Mouse (Mus musculus) midbrain, embryonic 16.5 days (tissue): ENCODE results near the gene Madcam1. TPM values are rescaled to one million over a fixed set of nuclear protein-coding genes. Genes with fewer than 3 reads are reported as not detected.

Experiments
- ATAC-seq: fragments of 200-750 bp; cut with Nextera tagmentation; 2 replicates; pipeline ENCODE4 v1.8.0; 2017; ENCODE audit warnings: moderate TSS enrichment
- H3K27ac ChIP-seq: fragments of 300-500 bp; sonication (generic); 2 replicates; pipeline ENCODE4 v1.5.1; 2014; ENCODE audit warnings: mild to moderate bottlenecking, low read length, mixed read lengths
- H3K27me3 ChIP-seq: fragments of 300-500 bp; sonication (generic); 2 replicates; pipeline ENCODE4 v1.6.1; 2014; ENCODE audit warnings: low read depth, low read length, mixed read lengths; ENCODE audit not compliant: control insufficient read depth, insufficient read depth
- H3K36me3 ChIP-seq: fragments of 300-500 bp; sonication (generic); 2 replicates; pipeline ENCODE4 v1.6.1; 2014; ENCODE audit warnings: mild to moderate bottlenecking, low read length, moderate library complexity, mixed read lengths; ENCODE audit not compliant: control insufficient read depth, insufficient read depth
- H3K4me1 ChIP-seq: fragments of 300-500 bp; sonication (generic); 2 replicates; pipeline ENCODE4 v1.6.1; 2014; ENCODE audit warnings: mild to moderate bottlenecking, low read length, mixed read lengths; ENCODE audit not compliant: control insufficient read depth, insufficient read depth
- H3K4me2 ChIP-seq: fragments of 300-500 bp; sonication (generic); 2 replicates; pipeline ENCODE4 v1.6.1; 2014; ENCODE audit warnings: mild to moderate bottlenecking, low read length, mixed read lengths
- H3K4me3 ChIP-seq: fragments of 300-500 bp; sonication (generic); 2 replicates; pipeline ENCODE4 v1.5.1; 2014; ENCODE audit warnings: low read depth, mild to moderate bottlenecking, low read length, moderate library complexity, mixed read lengths
- H3K9ac ChIP-seq: fragments of 300-500 bp; sonication (generic); 2 replicates; pipeline ENCODE4 v1.6.1; 2014; ENCODE audit warnings: low read depth, low read length, mixed read lengths
- H3K9me3 ChIP-seq: fragments of 300-500 bp; sonication (generic); replicated peaks from 2 replicates; pipeline ENCODE4 v1.6.1; 2014; ENCODE audit warnings: mild to moderate bottlenecking, low read length, mixed read lengths; ENCODE audit not compliant: control insufficient read depth, poor library complexity, severe bottlenecking
- WGBS: fragments of 180-500 bp; shearing (Covaris S2); extraction: QIAGEN DNeasy Blood & Tissue Kit; methylation state at CpG from one replicate; pipeline ENCODE4 v1.1.7; 2014; 5-methylcytosine and 5-hydroxymethylcytosine counted together
- polyA plus RNA-seq: library from polyadenylated mRNA; unstranded; fragments of >200 nt; fragmentation: Nextera tagmentation; extraction: Ambion mirVana; gene quantifications from 2 replicates; pipeline ENCODE4 v1.2.1, GENCODE M21; 2015

Madcam1 gene
- polyA plus RNA-seq, 1 experiment from 2014 or later: 0.69 TPM

DNA sequence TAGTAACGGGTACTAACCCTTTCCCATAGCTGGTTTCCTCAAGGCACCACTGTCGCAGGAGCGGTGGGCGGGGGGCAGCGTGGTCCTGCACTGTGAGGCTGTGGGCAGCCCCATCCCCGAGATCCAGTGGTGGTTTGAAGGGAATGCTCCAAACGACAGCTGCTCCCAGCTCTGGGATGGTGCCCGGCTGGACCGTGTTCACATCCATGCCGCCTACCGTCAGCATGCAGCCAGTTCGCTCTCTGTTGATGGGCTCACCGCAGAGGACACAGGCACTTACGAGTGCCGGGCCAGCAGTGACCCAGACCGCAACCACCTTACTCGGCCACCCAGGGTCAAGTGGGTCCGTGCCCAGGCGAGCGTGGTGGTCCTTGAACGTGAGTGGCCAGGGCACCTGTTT lies 44.3 kb downstream of the Madcam1 start:
- Histone ChIP-seq H3K27ac (no peak overlapping the region), H3K9ac (no peak overlapping the region), H3K4me1 (peaks cover 30% of the 10 kb centered on the region), H3K4me2 (0 out of 2 replicates have a peak overlapping the region, but pooled peaks have one; percentile 3), H3K4me3 (no peak overlapping the region), H3K9me3 (no peaks in the 10 kb centered on the region), H3K27me3 (no peaks in the 10 kb centered on the region), H3K36me3 (peaks cover 16% of the 10 kb centered on the region; the same call in 1 of the 2 replicates)
- WGBS: 90% methylated on average over 21 of the region's 21 CpGs
- ATAC-seq: no peak

DNA sequence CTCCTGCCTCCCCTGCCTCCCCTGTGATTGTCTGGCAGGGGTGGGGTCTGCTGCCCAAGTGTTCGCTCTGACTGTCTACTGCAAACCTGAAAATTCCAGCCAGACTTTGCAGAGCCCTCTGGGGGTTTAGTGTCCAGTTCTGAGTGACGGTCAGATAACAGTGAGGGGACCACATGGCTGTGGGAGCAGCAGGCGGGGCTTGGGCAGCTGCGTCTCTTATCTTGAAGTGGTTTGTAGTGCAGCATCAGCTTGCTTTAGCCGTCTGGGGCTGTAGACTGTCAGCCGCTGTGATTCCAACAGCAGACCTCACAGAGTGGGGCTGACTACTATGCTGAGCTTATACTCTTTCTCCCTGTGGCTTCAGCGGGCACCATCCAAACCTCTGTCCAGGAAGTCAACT lies 44.9 kb downstream of the Madcam1 start:
- peaks cover 16% of the 10 kb centered on the region; the same call in 1 of the 2 replicates for H3K36me3 ChIP-seq
- no peaks in the 10 kb centered on the region for H3K27me3 ChIP-seq
- no peak overlapping the region for H3K4me2 ChIP-seq
- no peak overlapping the region for H3K4me3 ChIP-seq
- ATAC-seq: no peak
- H3K9me3 ChIP-seq: no peaks in the 10 kb centered on the region
- peaks cover 30% of the 10 kb centered on the region for H3K4me1 ChIP-seq
- no peak overlapping the region for H3K27ac ChIP-seq
- no peak overlapping the region for H3K9ac ChIP-seq
- WGBS: 84% methylated on average over 7 of the region's 7 CpGs

DNA sequence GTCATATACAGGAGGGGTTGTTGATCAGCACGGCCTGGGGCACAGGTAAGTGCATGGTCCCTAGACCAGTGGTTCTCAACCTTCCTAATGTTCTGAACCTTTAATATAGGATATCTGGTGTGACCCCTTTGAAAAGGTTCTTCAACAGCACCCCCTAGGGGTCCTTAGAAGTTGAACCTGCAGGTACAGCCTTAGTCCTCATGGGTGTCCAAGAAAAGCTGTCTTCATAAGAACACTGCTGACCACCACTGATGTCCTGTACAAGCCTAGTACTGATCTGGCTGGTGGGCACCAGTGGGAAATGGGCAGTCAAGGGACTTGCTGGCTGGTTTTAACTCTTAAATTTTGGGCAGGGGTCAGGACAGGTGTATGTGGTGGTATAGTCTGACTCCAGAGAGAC lies 47.7 kb downstream of the Madcam1 start:
- WGBS: 86% methylated on average over 1 of the region's 1 CpGs
- H3K36me3 ChIP-seq: peaks cover 16% of the 10 kb centered on the region; the same call in 1 of the 2 replicates
- H3K27me3 ChIP-seq: peaks cover 8% of the 10 kb centered on the region; the same call in 1 of the 2 replicates
- no peak overlapping the region for H3K27ac ChIP-seq
- peaks cover 13% of the 10 kb centered on the region for H3K4me1 ChIP-seq
- H3K4me2 ChIP-seq: no peak overlapping the region
- H3K9me3 ChIP-seq: no peaks in the 10 kb centered on the region
- H3K9ac ChIP-seq: no peak overlapping the region
- H3K4me3 ChIP-seq: no peak overlapping the region
- no peak for ATAC-seq

GRCm38 (mm10) chr10:79712499-79713126 lies 48.3 kb downstream of the Madcam1 start:
- Histone ChIP-seq H3K4me2 (no peak overlapping the region), H3K27me3 (peaks cover 12% of the 10 kb centered on the region), H3K9ac (no peak overlapping the region), H3K27ac (no peak overlapping the region), H3K4me3 (no peak overlapping the region), H3K4me1 (peaks cover 11% of the 10 kb centered on the region), H3K9me3 (no peaks in the 10 kb centered on the region), H3K36me3 (peaks cover 16% of the 10 kb centered on the region; the same call in 1 of the 2 replicates)
- WGBS: 20% methylated on average over 4 of the region's 6 CpGs
- no peak for ATAC-seq

GRCm38 (mm10) chr10:79713163-79713562 lies 48.8 kb downstream of the Madcam1 start:
- peaks cover 16% of the 10 kb centered on the region; the same call in 1 of the 2 replicates for H3K36me3 ChIP-seq
- peaks cover 17% of the 10 kb centered on the region for H3K27me3 ChIP-seq
- H3K4me3 ChIP-seq: no peak overlapping the region
- H3K4me2 ChIP-seq: no peak overlapping the region
- ATAC-seq: no peak
- H3K9ac ChIP-seq: no peak overlapping the region
- H3K9me3 ChIP-seq: no peaks in the 10 kb centered on the region
- peaks cover 13% of the 10 kb centered on the region for H3K4me1 ChIP-seq
- H3K27ac ChIP-seq: no peak overlapping the region
- 29% methylated on average over 1 of the region's 1 CpGs for WGBS

GRCm38 (mm10) chr10:79714996-79715395 lies 50.6 kb downstream of the Madcam1 start:
- no peak for ATAC-seq
- H3K4me2 ChIP-seq: no peak overlapping the region
- no peak overlapping the region for H3K4me3 ChIP-seq
- 72% methylated on average over 4 of the region's 4 CpGs for WGBS
- peaks cover 16% of the 10 kb centered on the region for H3K4me1 ChIP-seq
- peaks cover 7% of the 10 kb centered on the region; the same call in 1 of the 2 replicates for H3K36me3 ChIP-seq
- no peak overlapping the region for H3K27ac ChIP-seq
- no peaks in the 10 kb centered on the region for H3K9me3 ChIP-seq
- no peak overlapping the region for H3K9ac ChIP-seq
- peaks cover 27% of the 10 kb centered on the region for H3K27me3 ChIP-seq

DNA sequence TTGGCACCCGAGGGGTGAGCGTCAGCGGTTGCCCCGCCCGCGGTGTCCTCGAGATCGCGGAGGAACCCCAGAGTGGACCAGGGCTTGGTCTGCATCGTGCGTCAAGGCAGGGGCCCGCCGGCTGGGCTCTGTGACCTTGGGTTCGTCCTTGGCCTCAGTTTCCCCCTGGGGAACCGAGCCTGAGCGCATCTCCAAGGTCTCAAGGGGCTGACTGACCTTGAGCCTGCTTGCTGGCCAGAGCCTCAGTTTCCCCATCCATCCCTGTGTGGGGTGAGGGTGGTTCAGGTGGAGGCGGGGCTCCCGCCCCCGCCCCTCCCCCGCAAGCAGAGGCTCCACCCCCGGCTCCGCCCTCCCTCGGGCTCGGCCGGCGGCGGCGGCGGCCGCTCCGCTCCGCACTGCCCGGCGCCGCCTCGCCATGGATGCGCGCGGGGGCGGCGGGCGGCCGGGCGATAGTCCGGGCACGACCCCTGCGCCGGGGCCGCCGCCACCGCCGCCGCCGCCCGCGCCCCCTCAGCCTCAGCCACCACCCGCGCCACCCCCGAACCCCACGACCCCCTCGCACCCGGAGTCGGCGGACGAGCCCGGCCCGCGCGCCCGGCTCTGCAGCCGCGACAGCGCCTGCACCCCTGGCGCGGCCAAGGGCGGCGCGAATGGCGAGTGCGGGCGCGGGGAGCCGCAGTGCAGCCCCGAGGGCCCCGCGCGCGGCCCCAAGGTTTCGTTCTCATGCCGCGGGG lies 52.1 kb downstream of the Madcam1 start, which contains the start of gene Hcn2:
TSS of gene Hcn2 (plus strand) at position 381 of the 734 bp plus-strand sequence.
- Histone ChIP-seq H3K9ac (peak within 1 kb of the TSS; percentile 87), H3K4me3 (peak within 1 kb of the TSS; percentile 86), H3K4me2 (peak within 1 kb of the TSS; percentile 90), H3K9me3 (no peaks in the 10 kb centered on the region), H3K4me1 (peaks cover 16% of the 10 kb centered on the region), H3K27me3 (peaks cover 27% of the 10 kb centered on the region), H3K36me3 (no peaks in the 10 kb centered on the region; the same call in 1 of the 2 replicates), H3K27ac (peak within 1 kb of the TSS; percentile 64; the same call in 1 of the 2 replicates)
- under 1% methylated on average over 48 of the region's 91 CpGs for WGBS
- peak; percentile 54 for ATAC-seq

GRCm38 (mm10) chr10:79716988-79717355 lies 52.6 kb downstream of the Madcam1 start:
- peak overlapping the region; percentile 87 for H3K9ac ChIP-seq
- peak overlapping the region; percentile 64; the same call in 1 of the 2 replicates for H3K27ac ChIP-seq
- H3K4me1 ChIP-seq: peaks cover 16% of the 10 kb centered on the region
- ATAC-seq: peak; percentile 14; the same call in 1 of the 2 replicates
- peaks cover 27% of the 10 kb centered on the region for H3K27me3 ChIP-seq
- no peaks in the 10 kb centered on the region for H3K9me3 ChIP-seq
- peak overlapping the region; percentile 86 for H3K4me3 ChIP-seq
- WGBS: under 1% methylated on average over 44 of the region's 44 CpGs
- no peaks in the 10 kb centered on the region for H3K36me3 ChIP-seq
- peak overlapping the region; percentile 90 for H3K4me2 ChIP-seq
